Mouse (Mus musculus) olfactory bulb, adult 2 months (tissue): ENCODE measurements around the gene Lrrfip1. TPM values are rescaled to one million over a fixed set of nuclear protein-coding genes. Genes with fewer than 3 reads are reported as not detected.
A peak's percentile ranks its signal among the peaks of the same experiment; 100 is the strongest.

Experiments
- H3K27ac ChIP-seq: fragments of 200-500 bp; 2 replicates; pipeline ENCODE4 v1.5.1; 2012; ENCODE audit warnings: low read depth, low read length; ENCODE audit not compliant: insufficient read depth
- H3K4me1 ChIP-seq: fragments of 200-500 bp; 2 replicates; pipeline ENCODE4 v1.6.1; 2012; ENCODE audit warnings: low read length; ENCODE audit not compliant: control insufficient read depth, insufficient read depth
- H3K4me3 ChIP-seq: fragments of 200-500 bp; 2 replicates; pipeline ENCODE4 v1.5.1; 2012; ENCODE audit warnings: mild to moderate bottlenecking, low read depth, low read length, moderate library complexity; ENCODE audit not compliant: insufficient read depth
- CTCF ChIP-seq: fragments of 200-500 bp; IDR thresholded peaks from 2 replicates; pipeline ENCODE4 v1.5.1; 2012; ENCODE audit warnings: low read depth, mild to moderate bottlenecking, low read length, moderate library complexity; ENCODE audit not compliant: insufficient read depth
- POLR2A ChIP-seq: fragments of 200-500 bp; IDR thresholded peaks from 2 replicates; pipeline ENCODE4 v1.6.1; 2012; ENCODE audit warnings: mild to moderate bottlenecking, low read depth, low read length, moderate library complexity; ENCODE audit not compliant: insufficient read depth
- WGBS: fragments of 180-500 bp; shearing (Covaris S2); methylation state at CpG from one replicate; pipeline ENCODE4 v1.1.7; 2018; 5-methylcytosine and 5-hydroxymethylcytosine counted together
- polyA plus RNA-seq: library from polyadenylated mRNA; stranded (reverse); fragments of >200 nt; gene quantifications from 2 replicates; pipeline ENCODE4 v1.2.4, GENCODE M21; 2012; ENCODE audit warnings: low replicate concordance; ENCODE audit not compliant: missing spikeins, insufficient read depth, insufficient read length

Lrrfip1 gene
- polyA plus RNA-seq, 1 experiment = not detected

GRCm38 (mm10) chr1:91056416-91056815 lies 57.9 kb downstream of the Lrrfip1 start:
- Histone ChIP-seq H3K4me1 (peaks cover 45% of the 10 kb centered on the region), H3K4me3 (no peak overlapping the region), H3K27ac (no peak overlapping the region)
- no peak for TF ChIP-seq CTCF
- TF ChIP-seq POLR2A = no peak
- WGBS = 91% methylated on average over 8 of the region's 8 CpGs

- Histone ChIP-seq H3K4me3 (no peak overlapping the region), H3K4me1 (peaks cover 52% of the 10 kb centered on the region), H3K27ac (no peak overlapping the region)
- TF ChIP-seq POLR2A (no peak), CTCF (no peak)
- 81% methylated on average over 18 of the region's 18 CpGs for WGBS
Measured at GRCm38 (mm10) chr1:91057311-91058245, 59.0 kb downstream of the Lrrfip1 start.

- 93% methylated on average over 6 of the region's 6 CpGs for WGBS
- Histone ChIP-seq H3K4me3 (no peak overlapping the region), H3K27ac (no peak overlapping the region), H3K4me1 (peaks cover 51% of the 10 kb centered on the region)
- no peak for TF ChIP-seq CTCF
- no peak for TF ChIP-seq POLR2A
Measured at GRCm38 (mm10) chr1:91058251-91058650, 59.7 kb downstream of the Lrrfip1 start.

DNA sequence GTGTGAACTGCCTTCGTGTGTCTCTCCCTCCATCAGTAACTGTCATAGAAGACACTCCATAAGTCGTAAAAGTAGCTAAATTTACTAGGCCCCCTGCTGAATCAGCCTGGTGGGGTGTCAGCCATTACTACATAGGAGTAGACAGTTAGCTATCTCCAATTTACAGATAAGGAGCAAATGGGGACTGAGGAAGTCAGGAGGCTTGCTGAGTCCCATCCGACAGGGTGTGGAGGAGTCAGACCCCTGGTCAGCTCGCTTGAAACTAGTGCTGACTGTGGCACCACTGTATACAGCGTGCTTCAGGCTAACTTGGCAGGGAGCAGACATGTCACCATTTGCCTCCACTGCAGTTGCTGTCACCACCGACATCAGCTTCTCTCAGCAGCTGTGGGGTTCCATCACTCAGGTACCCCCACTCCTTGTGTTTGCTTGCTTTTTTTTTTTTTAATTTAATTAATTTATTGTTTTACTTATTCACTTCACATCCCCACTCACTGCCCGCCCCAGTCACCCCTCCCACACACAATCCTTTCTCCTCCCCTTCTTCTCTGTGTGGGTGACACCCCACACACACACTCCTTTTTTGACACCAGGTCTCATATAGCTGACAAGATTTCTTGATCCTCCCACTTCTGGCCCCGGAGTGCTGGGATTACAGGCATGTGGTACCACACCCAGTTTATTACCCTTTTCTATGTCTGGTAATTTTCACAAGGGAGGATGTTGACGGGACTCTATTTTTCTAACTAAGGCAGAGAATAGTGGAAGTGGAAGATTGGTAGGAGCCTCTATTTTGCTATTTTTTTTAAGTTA lies 61.5 kb downstream of the Lrrfip1 start:
- no peak overlapping the region for H3K4me3 ChIP-seq
- peaks cover 49% of the 10 kb centered on the region for H3K4me1 ChIP-seq
- TF ChIP-seq POLR2A (no peak), CTCF (no peak)
- WGBS = 65% methylated on average over 9 of the region's 9 CpGs
- H3K27ac ChIP-seq = no peak overlapping the region

DNA sequence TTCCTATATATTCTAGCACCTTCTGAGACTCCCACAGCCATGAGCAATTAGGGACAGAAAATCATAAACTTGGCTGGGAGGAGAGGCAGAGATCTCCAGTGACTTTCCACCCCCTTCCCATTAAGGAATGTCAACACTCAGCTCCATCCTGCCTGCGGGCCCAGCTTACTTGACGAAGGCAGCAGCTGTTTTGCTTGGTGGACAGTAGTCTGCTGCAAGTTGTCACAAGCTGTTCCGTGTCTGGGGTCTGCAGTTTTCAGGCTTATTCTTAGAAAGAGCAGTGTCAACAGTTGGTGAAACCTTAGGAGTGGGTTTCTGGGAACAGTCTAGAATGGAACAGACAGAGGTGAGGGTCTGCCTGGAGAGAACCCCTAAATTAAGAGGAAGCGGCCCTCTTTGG lies 62.6 kb downstream of the Lrrfip1 start:
- H3K4me1 ChIP-seq = peaks cover 44% of the 10 kb centered on the region
- H3K4me3 ChIP-seq = no peak overlapping the region
- no peak overlapping the region for H3K27ac ChIP-seq
- TF ChIP-seq POLR2A (no peak), CTCF (no peak)
- 78% methylated on average over 4 of the region's 4 CpGs for WGBS

DNA sequence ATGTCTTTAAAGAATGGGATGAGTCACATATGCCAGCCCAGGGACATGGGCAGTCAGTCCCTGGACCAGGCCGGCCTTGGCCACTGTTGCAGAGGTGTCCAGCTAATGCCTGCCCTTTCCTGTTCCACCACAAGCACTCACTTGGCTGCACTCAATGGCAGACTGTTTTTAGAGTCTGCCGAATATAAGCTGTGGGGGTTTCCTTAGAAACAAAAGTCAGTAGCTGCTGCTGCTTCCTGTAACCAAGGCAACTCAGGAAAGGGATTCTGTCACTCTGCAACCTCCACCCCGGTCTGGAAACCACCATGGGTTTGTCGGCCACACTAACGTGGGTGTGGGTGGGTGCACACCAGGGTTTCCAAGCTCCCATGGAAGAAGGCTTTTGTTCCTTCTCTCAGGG lies 63.8 kb downstream of the Lrrfip1 start:
- 15% methylated on average over 5 of the region's 5 CpGs for WGBS
- peak overlapping the region; percentile 87 for H3K27ac ChIP-seq
- TF ChIP-seq CTCF = no peak
- no peak for TF ChIP-seq POLR2A

GRCm38 (mm10) chr1:91064053-91064452 lies 65.5 kb downstream of the Lrrfip1 start:
- peaks cover 38% of the 10 kb centered on the region for H3K4me1 ChIP-seq
- WGBS = 94% methylated on average over 2 of the region's 2 CpGs
- TF ChIP-seq CTCF (no peak), POLR2A (no peak)
- H3K4me3 ChIP-seq = no peak overlapping the region
- H3K27ac ChIP-seq = no peak overlapping the region

More for the DNA sequence above, 63.8 kb downstream of the Lrrfip1 start:
- Histone ChIP-seq H3K4me3 (no peak overlapping the region), H3K4me1 (peaks cover 36% of the 10 kb centered on the region)

DNA sequence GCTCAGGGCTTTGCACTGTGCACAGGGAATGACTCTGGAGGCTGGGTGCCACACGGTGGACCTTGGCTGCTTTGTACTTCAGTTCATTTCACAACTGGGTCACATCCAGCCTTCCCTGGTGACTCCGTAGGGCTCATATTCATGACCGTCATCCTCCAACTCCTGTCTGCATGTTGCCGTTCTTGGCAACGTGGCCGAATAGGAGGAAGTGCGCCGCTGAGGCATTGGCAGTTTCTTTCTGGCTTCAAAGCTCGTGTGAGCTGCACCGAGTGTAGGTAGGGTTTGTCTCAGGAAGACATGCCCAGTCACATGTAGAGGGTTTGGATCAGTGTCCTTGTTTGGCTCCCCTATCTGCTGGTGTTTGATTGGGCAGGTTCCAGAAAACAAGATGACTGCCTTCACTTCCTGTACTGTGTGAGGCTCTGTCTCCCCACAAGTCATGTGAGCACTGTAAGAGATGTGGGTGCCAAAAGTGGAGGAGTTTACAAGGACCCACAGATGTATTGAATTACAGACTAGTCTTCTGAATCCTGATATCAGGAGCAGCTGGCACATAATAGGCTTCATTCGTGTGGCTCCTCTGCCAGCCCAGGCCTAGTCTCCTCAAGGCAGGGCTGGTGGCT lies 66.5 kb downstream of the Lrrfip1 start:
- TF ChIP-seq CTCF = no peak
- no peak for TF ChIP-seq POLR2A
- Histone ChIP-seq H3K4me3 (no peak overlapping the region), H3K4me1 (peaks cover 35% of the 10 kb centered on the region), H3K27ac (no peak overlapping the region)
- 56% methylated on average over 11 of the region's 11 CpGs for WGBS
